Mouse (Mus musculus): ENCODE data around the gene Dlg2. TPM values are rescaled to one million over a fixed set of nuclear protein-coding genes. Genes with fewer than 3 reads are reported as not detected.

Gene Dlg2
- polyA plus RNA-seq, 1 experiment from 2014 or later, result 3.8 TPM

GRCm38 (mm10) chr7:92464290-92464689 is 1987.8 kb downstream of the Dlg2 start:
- DNase-seq (ENCODE audit: low spot score), result no peak

GRCm38 (mm10) chr7:92479143-92479542 is 2002.7 kb downstream of the Dlg2 start:
- DNase-seq (ENCODE audit: low spot score), result no peak
- Histone ChIP-seq H3K36me3 (no peaks in the 10 kb centered on the region), H3K4me3 (no peak overlapping the region), H3K9me3 (no peaks in the 10 kb centered on the region), H3K4me1 (no peaks in the 10 kb centered on the region), H3K27ac (no peak overlapping the region), H3K27me3 (ENCODE audit: insufficient read depth, poor library complexity, severe bottlenecking) (no peaks in the 10 kb centered on the region)
- 62% methylated on average over 1 of the region's 1 CpGs for WGBS

More at GRCm38 (mm10) chr7:92464290-92464689, 1987.8 kb downstream of the Dlg2 start:
- Histone ChIP-seq H3K9me3 (no peaks in the 10 kb centered on the region), H3K36me3 (no peaks in the 10 kb centered on the region), H3K27me3 (ENCODE audit: insufficient read depth, poor library complexity, severe bottlenecking) (no peaks in the 10 kb centered on the region), H3K27ac (no peak overlapping the region), H3K4me3 (no peak overlapping the region), H3K4me1 (no peaks in the 10 kb centered on the region)
- WGBS, result 60% methylated on average over 2 of the region's 2 CpGs

- Histone ChIP-seq H3K27me3 (ENCODE audit: insufficient read depth, poor library complexity, severe bottlenecking) (no peaks in the 10 kb centered on the region), H3K36me3 (no peaks in the 10 kb centered on the region), H3K27ac (no peak overlapping the region), H3K4me1 (no peaks in the 10 kb centered on the region), H3K4me3 (no peak overlapping the region), H3K9me3 (no peaks in the 10 kb centered on the region)
- no peak for DNase-seq (ENCODE audit: low spot score)
- 93% methylated on average over 2 of the region's 2 CpGs for WGBS
Measured at GRCm38 (mm10) chr7:92479748-92480147, 2003.3 kb downstream of the Dlg2 start.

- DNase-seq (ENCODE audit: low spot score), result no peak
- 70% methylated on average over 3 of the region's 3 CpGs for WGBS
- no peaks in the 10 kb centered on the region for H3K9me3 ChIP-seq
Measured at GRCm38 (mm10) chr7:92483346-92483745, 2006.9 kb downstream of the Dlg2 start.

GRCm38 (mm10) chr7:92485881-92486710 is 2009.6 kb downstream of the Dlg2 start:
- no peaks in the 10 kb centered on the region for H3K36me3 ChIP-seq
- DNase-seq (ENCODE audit: low spot score), result no peak
- H3K4me1 ChIP-seq, result no peaks in the 10 kb centered on the region
- no peaks in the 10 kb centered on the region for H3K9me3 ChIP-seq
- no peaks in the 10 kb centered on the region for H3K27me3 ChIP-seq (ENCODE audit: insufficient read depth, poor library complexity, severe bottlenecking)
- no peak overlapping the region for H3K27ac ChIP-seq
- 36% methylated on average over 3 of the region's 3 CpGs for WGBS
- no peak overlapping the region for H3K4me3 ChIP-seq

More at GRCm38 (mm10) chr7:92483346-92483745, 2006.9 kb downstream of the Dlg2 start:
- no peak overlapping the region for H3K4me3 ChIP-seq
- no peak overlapping the region for H3K27ac ChIP-seq
- no peaks in the 10 kb centered on the region for H3K36me3 ChIP-seq
- no peaks in the 10 kb centered on the region for H3K4me1 ChIP-seq
- no peaks in the 10 kb centered on the region for H3K27me3 ChIP-seq (ENCODE audit: insufficient read depth, poor library complexity, severe bottlenecking)

GRCm38 (mm10) chr7:92486878-92487277 is 2010.4 kb downstream of the Dlg2 start:
- H3K27ac ChIP-seq, result no peak overlapping the region
- no peaks in the 10 kb centered on the region for H3K27me3 ChIP-seq (ENCODE audit: insufficient read depth, poor library complexity, severe bottlenecking)
- no peaks in the 10 kb centered on the region for H3K9me3 ChIP-seq
- no peak for DNase-seq (ENCODE audit: low spot score)
- no peaks in the 10 kb centered on the region for H3K4me1 ChIP-seq
- H3K36me3 ChIP-seq, result no peaks in the 10 kb centered on the region
- H3K4me3 ChIP-seq, result no peak overlapping the region
- WGBS, result 89% methylated on average over 4 of the region's 4 CpGs

- Histone ChIP-seq H3K27me3 (ENCODE audit: insufficient read depth, poor library complexity, severe bottlenecking) (no peaks in the 10 kb centered on the region), H3K36me3 (no peaks in the 10 kb centered on the region), H3K4me3 (no peak overlapping the region), H3K4me1 (no peaks in the 10 kb centered on the region), H3K9me3 (no peaks in the 10 kb centered on the region), H3K27ac (no peak overlapping the region)
- 88% methylated on average over 1 of the region's 1 CpGs for WGBS
- DNase-seq (ENCODE audit: low spot score), result no peak
Measured at GRCm38 (mm10) chr7:92492262-92492661, 2015.8 kb downstream of the Dlg2 start.

GRCm38 (mm10) chr7:92493521-92493920 is 2017.0 kb downstream of the Dlg2 start:
- no peaks in the 10 kb centered on the region for H3K27me3 ChIP-seq (ENCODE audit: insufficient read depth, poor library complexity, severe bottlenecking)
- H3K36me3 ChIP-seq, result no peaks in the 10 kb centered on the region
- WGBS, result 71% methylated on average over 2 of the region's 2 CpGs
- DNase-seq (ENCODE audit: low spot score), result no peak
- H3K27ac ChIP-seq, result no peak overlapping the region
- H3K9me3 ChIP-seq, result no peaks in the 10 kb centered on the region
- no peak overlapping the region for H3K4me3 ChIP-seq
- no peaks in the 10 kb centered on the region for H3K4me1 ChIP-seq

Other genes starting within 250 kb of the Dlg2 start
- 0.24 TPM in 1 of 2 replicates, not detected in the other for gene Ccdc83, start 210.9 kb upstream of the Dlg2 start, polyA plus RNA-seq (2016; fragmentation: Nextera tagmentation; extraction: Ambion mirVana)
- gene Sytl2, start 174.4 kb upstream of the Dlg2 start, polyA plus RNA-seq (2016; fragmentation: Nextera tagmentation; extraction: Ambion mirVana), result 3.2 and 3.4 TPM in 2 replicates
- gene Ccdc89, start 50.1 kb upstream of the Dlg2 start, polyA plus RNA-seq (2016; fragmentation: Nextera tagmentation; extraction: Ambion mirVana), result 1.3 and 2.0 TPM in 2 replicates
- 16.2 and 24.9 TPM in 2 replicates for gene Crebzf, start 33.9 kb upstream of the Dlg2 start, polyA plus RNA-seq (2016; fragmentation: Nextera tagmentation; extraction: Ambion mirVana)
- gene Tmem126a, start 19.4 kb upstream of the Dlg2 start, polyA plus RNA-seq (2016; fragmentation: Nextera tagmentation; extraction: Ambion mirVana), result 125 and 132 TPM in 2 replicates
- 29.5 and 33.6 TPM in 2 replicates for gene Tmem126b, start 671 bp upstream of the Dlg2 start, polyA plus RNA-seq (2016; fragmentation: Nextera tagmentation; extraction: Ambion mirVana)